14 mouse cellular contexts compared by ENCODE assay signal in genomic region chr4:75991621-75992245, GRCm38 (mm10).
DNase-seq lines count a peak whose midpoint lies in the region; ATAC-seq lines count a peak whose summit lies in the region.
"Had no signal": no experiment of that assay in that cellular context is flagged by ENCODE, and none has a peak within 500 bp of the region (broad histone marks: within the 10 kb centered on the region; RNA-seq: fewer than 3 reads in every experiment).

No protein-coding gene starts in this region.

- intact Hi-C loops in heart, postnatal 25 days (cut with DNase I), result no loop called here

- peak; percentile 26 for DNase-seq in kidney, adult 11 months
- DNase-seq in kidney, postnatal 10 days, result no peak
- peak; percentile 26 for DNase-seq in ovary, postnatal 36 days (ENCODE audit: low spot score)
- DNase-seq in ovary, postnatal 10 days (ENCODE audit: low spot score), result no peak
- peak; percentile 23 for DNase-seq in cerebellum, adult 8-10 months
- no peak for DNase-seq in heart, postnatal 25 days (ENCODE audit: low spot score)
- DNase-seq: embryo, embryonic 11 days; heart, adult 11 months; liver, postnatal 0 days; lung, postnatal 4 days; thymus, adult 18-20 months had no signal

- no peak for ATAC-seq in megakaryocyte, adult 5-6 weeks (ENCODE audit: poor library complexity, severe bottlenecking)
- ATAC-seq: intestine, postnatal 0 days; liver, postnatal 0 days; midbrain, embryonic 16.5 days had no signal

Comparison
In these comparisons a context has a peak if more than half of its experiments do, and no peak if none do; other contexts are left out.
1. DNase-seq: peak in kidney, adult 11 months (single experiment), ovary, postnatal 36 days (single experiment) and cerebellum, adult 8-10 months (single experiment); none in kidney, postnatal 10 days (single experiment), ovary, postnatal 10 days (single experiment) and heart, postnatal 25 days (single experiment).